20 mouse cellular contexts compared by ENCODE assay signal in genomic region chr12:68882503-68882902, GRCm38 (mm10).
A peak's percentile ranks its signal among the peaks of the same experiment; 100 is the strongest.
DNase-seq lines count a peak whose midpoint lies in the region; ATAC-seq and TF ChIP-seq lines count a peak whose summit lies in the region.
"Had no signal": no experiment of that assay in that cellular context is flagged by ENCODE, and none has a peak within 500 bp of the region (broad histone marks: within the 10 kb centered on the region; RNA-seq: fewer than 3 reads in every experiment).

No protein-coding gene starts in this region.

- peak; percentile 52; the same call in 1 of the 2 replicates for ATAC-seq in granulocyte monocyte progenitor cell, adult 5-6 weeks (replicated peaks; ENCODE audit: poor library complexity, severe bottlenecking)
- peak; percentile 87 for ATAC-seq in megakaryocyte progenitor cell, adult 5-6 weeks (replicated peaks; ENCODE audit: poor library complexity)
- ATAC-seq: forebrain, embryonic 13.5 days; forebrain, embryonic 15.5 days; forebrain, postnatal 0 days had no signal

- TF ChIP-seq POLR2A in brain, embryonic 14.5 days (IDR thresholded peaks at IDR 0.05; ENCODE audit: borderline replicate concordance, extremely low read depth, insufficient read depth, insufficient read length, poor library complexity, severe bottlenecking), result no peak

- no peak for TF ChIP-seq CTCF in brain, embryonic 14.5 days (IDR thresholded peaks at IDR 0.05; ENCODE audit: borderline replicate concordance, extremely low read depth, insufficient read depth, insufficient read length)

- peak; percentile 2 for DNase-seq in right cerebral cortex, adult 18-20 months
- DNase-seq in right cerebral cortex, postnatal 14 days, result no peak
- peak; percentile 9 for DNase-seq in brain, embryonic 14.5 days (ENCODE audit: low read depth)
- no peak for DNase-seq in gastrocnemius, postnatal 4 days (ENCODE audit: low spot score in 2 of 2)
- DNase-seq in ovary, postnatal 36 days (ENCODE audit: low spot score), result no peak
- no peak for DNase-seq in layer of hippocampus, postnatal 25 days (ENCODE audit: extremely low spot score in 1 of 2, low spot score in 1 of 2)
- DNase-seq: adrenal gland, adult 2 months; adrenal gland, postnatal 10 days; adrenal gland, postnatal 25 days; cerebellum, adult 11 months; cerebellum, adult 18-20 months; cerebellum, adult 8-10 months; cerebellum, adult 9-11 months; cerebellum, postnatal 14 days; cerebellum, postnatal 36 days; forebrain, postnatal 0 days had no signal

Comparison
In these comparisons a context has a peak if more than half of its experiments do, and no peak if none do; other contexts are left out.
1. DNase-seq: peak in right cerebral cortex, adult 18-20 months (single experiment) and brain, embryonic 14.5 days (single experiment); none in right cerebral cortex, postnatal 14 days (single experiment), gastrocnemius, postnatal 4 days (0 of 2), ovary, postnatal 36 days (single experiment) and layer of hippocampus, postnatal 25 days (0 of 2).